Mouse (Mus musculus): ENCODE results near the gene Pik3cd.

Pik3cd gene

DNA sequence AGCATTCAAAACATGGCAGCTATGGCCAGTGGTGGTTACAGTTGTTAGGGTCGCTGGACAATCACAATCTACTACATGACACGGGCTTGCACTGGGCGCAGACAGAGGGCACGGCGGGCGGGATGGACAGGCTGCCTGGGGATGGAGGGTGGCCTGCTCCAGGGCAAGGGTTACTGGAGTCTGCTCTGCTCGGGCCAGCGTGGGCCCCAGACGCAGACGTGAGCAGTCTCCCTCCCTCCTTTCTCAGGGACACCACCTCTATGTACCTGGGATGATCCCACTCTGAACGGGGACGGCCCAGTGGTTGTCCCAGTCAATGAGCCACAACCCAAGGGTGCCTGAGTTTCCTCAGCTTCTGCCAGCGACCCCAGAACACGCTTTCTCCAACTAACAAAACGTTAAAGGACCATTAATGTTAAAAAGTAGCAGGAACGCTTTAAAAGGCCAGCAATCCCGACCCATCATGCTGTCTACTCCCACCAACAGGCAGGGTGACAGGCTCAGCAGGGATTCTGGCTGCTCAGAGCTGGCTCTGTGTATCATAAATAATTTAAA, 22.6 kb upstream of the Pik3cd start:
- DNase-seq (ENCODE audit: low read depth, low spot score): no peak

GRCm38 (mm10) chr4:149723855-149724731, 21.7 kb upstream of the Pik3cd start:
- peak; percentile 58 for DNase-seq (ENCODE audit: low read depth, low spot score)

DNA sequence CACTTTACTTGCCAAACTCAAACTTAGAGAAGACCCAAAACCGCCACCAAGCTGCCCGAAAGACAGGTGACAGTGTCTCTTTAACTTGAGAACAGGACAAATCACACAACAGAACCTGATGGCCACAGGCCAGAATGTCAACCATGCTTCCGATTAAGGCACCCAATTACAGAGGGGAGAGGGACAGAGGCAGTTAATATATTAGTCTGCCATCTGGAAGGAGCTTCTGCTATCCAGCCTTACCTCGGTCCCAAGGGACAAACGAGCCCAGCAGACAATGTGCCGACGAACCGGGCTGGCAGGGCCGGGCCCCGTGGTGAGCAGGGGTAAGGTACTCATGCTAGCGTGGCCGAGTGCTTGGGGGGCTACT, 20.6 kb upstream of the Pik3cd start:
- DNase-seq (ENCODE audit: low read depth, low spot score): no peak

DNA sequence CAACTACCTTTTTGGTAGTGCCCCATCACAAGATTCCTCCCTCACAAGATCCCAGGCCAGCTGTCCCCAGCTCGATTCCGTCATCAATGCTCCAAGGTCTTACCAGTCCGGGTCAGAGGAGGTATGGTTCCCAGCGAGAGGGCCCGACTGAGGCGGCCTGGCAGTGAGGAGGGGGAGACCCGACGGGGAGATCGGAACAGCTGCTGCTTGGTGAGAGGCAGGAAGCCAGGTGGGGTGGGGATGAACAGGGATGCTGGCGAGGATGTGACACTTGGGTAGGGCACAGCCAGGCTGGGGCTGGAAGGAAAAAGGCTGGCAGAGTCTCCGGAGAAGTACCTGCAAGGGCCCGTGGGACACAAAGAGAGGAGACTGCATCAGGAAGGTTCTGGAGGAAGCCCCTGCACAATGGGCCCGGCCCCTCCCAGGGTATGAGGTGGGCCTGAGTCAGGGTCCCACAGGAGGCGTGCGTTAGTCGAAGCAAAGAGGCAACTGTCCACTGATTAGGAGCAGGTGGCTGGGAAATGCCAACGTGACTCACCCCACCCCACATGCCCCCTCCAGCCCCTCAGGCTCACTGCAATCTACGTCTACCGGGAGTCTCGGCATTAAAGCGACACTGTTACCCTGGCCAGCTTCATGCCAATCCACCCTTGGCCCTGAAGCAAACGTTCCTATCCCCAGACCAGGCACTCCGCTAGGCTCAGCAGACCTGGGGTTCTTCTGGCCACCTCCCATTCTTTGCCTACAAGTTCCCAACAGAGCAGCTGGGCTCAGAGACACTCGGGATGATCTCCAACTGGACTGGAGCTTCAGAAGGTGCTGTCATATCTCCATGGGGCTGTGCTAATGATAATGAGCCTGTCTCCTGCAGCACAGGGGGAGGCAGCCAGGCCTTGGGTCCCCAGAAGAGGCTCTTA, 20.0 kb upstream of the Pik3cd start:
- DNase-seq (ENCODE audit: low read depth, low spot score): peak; percentile 65

DNA sequence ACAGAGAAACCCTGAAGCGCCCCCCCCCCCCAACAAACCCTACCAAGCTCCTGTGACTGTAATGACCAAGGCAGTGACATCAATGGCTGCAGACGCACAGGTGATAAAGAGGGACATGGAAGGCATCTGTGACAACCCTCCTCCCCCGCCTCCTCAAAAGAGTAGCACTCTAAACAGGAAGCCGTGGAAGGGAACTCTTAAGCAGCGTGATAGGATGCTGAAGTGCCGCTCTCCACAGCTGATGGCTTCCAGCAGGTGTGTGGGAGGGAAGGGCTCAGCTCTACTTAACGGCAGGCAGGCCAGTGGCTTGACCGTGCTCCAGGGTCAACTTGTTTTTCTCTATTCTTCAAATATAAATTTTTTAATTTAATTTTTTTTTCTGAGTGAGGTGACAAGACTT, 18.8 kb upstream of the Pik3cd start:
- DNase-seq (ENCODE audit: low read depth, low spot score): no peak

GRCm38 (mm10) chr4:149719686-149720085, 17.3 kb upstream of the Pik3cd start:
- peak; percentile 48 for DNase-seq (ENCODE audit: low read depth, low spot score)

GRCm38 (mm10) chr4:149714542-149714941, 12.2 kb upstream of the Pik3cd start:
- no peak for DNase-seq (ENCODE audit: low read depth, low spot score)

DNA sequence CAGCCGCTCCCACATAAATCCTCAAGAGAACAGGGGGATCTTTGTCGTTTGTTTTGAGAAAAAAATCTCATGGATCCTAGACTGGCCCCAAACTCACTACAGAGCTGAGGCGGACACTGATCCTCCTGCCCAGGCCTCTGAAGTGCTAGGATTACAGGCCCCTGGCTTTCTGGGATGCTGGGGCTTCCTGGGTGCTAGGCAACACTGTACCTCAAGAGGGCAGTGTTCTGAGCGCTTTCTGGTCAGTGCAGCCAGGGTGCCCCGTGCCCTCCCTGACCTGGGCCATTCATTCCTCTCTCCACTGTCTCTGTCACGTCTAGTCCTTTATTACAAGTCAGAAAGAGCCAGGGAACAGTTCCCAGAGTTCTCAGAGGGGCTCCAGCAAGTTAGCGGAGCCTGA, 9.6 kb upstream of the Pik3cd start:
- DNase-seq (ENCODE audit: low read depth, low spot score): no peak

- no peak for DNase-seq (ENCODE audit: low read depth, low spot score)
These were observed 9.1 kb upstream of the Pik3cd start for GRCm38 (mm10) chr4:149711485-149711884.

DNA sequence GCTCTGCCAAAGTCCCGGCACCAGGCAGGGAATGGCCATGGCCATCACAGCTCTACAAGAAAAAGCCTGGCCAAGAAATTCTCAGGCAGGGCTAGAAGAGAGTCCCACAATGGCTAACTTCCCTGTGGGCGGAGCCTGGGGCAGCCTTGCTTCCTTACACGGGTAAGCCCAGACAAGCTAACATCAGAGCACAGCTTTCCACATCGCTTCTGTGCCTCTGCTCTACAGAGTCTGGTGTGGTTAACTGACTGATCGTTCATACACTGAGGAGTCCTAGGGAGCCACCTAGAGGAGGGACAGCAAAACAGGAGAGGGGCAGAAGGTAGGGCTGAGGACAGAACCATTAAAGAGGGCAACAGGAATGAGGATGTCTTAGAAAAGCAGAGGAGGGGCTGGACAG, 8.1 kb upstream of the Pik3cd start:
- peak; percentile 89 for DNase-seq (ENCODE audit: low read depth, low spot score)

- no peak for DNase-seq (ENCODE audit: low read depth, low spot score)
These were observed 3.6 kb upstream of the Pik3cd start for GRCm38 (mm10) chr4:149705941-149706340.

- no peak for DNase-seq (ENCODE audit: low read depth, low spot score)
These were observed 2.9 kb upstream of the Pik3cd start for GRCm38 (mm10) chr4:149705298-149705697.

DNA sequence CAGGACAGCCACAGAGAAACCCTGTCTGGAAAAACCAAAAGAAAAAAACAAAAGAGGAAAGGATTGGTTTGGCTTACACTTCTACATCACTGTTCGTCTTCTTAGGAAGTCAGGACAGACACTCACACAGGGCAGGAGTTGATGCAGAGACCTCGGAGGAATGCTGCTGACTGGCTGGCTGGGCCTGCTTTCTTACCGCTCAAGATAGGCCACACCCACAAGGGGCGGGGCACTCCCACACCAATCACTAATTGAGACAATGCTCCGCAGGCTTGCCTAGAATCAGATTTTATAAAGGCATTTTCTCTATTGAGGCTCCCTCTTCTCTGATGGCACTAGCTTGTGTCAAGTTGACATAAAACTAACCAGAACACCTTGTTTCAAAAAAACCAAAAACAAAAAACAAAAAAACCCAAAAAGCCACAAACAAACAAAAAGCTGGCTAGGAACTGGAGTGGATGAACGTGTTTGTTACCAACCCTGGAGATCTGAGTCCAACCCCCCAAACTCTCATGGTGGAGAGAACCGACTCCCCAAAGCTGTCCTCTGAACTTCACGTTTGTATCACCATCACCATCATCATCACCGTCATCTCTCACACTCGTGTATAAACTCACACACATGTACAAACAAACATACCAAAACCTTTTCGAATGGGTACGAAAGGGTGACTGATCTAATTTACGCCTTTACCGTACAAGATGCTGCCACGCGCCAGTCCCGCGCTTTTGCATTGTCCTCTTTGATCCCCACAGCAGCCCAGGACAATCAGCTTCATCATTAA, 753 bp downstream of the Pik3cd start:
- DNase-seq (ENCODE audit: low read depth, low spot score): no peak

- DNase-seq (ENCODE audit: low read depth, low spot score): no peak
These were observed 2.4 kb downstream of the Pik3cd start for GRCm38 (mm10) chr4:149699953-149700352.

- DNase-seq (ENCODE audit: low read depth, low spot score): no peak
These were observed 4.1 kb downstream of the Pik3cd start for GRCm38 (mm10) chr4:149698197-149698821.

DNA sequence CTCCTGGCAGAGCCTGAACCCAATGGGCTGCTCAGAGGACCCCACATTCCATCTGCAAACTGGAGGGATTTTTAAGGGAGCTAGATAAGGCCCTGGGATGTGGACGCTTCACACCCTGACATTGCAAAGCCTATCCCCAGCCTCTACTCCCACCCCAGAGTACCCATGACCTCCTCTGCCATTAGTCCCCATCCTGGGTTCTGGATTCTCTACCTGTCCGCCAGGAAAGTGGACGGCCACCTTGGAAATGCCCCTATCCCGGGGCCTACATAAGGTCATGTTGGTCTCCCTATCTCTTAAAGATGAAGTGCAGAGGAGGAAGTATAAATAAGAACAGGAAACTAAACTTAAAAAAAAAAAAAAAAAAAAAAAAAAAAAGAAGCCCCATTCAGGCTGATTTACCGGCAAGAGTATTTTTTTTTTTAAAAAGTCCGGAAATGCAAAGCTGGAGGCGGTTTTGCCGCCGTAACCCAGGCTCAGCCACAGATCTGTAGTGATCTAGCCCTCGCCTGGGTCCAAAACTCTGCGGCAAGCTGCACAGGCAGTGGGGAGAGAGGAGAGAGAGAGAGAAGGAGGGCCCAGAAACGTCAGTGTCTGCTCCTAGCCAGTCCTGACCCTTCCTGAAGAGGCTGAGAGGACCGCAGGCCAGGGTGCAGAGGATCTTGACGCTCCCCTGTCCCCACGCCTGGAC, 4.7 kb downstream of the Pik3cd start:
- DNase-seq (ENCODE audit: low read depth, low spot score): no peak

DNA sequence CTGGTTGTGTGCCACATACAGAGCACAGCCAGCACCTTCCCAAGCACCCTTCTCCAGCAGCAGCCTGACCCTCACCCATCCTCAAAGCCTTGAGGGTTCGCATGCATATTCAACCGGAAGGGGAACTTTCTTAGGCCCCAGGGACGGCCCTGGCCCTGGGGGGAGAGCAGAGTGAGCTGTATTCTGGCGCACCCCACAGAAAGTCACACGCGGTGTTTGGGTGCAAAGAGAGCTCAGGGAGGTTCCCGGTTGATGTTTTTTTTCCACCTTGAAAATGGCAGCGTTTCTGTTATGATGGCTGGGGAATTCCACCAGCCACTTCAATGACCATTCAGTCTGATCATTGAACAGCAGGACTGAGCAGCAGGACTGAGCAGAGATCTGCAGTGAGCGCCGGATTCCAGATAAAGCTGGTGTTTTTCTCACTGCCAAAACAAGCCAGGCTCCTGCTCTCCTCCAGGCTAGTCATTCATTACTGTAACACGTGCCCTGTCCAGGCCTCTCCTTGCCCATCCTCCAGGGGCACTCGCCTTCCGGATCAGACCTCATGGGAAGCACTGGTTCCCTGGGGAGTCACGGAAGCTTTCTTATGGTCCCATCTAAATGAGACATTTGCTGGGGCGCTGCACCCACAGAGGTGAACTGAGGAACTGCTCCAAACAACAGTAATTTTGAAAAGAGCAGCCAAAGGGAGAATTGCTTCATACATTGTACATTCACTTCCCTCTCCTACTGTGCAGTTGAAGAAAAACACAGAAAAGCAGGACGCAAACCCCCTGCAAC, 6.0 kb downstream of the Pik3cd start:
- DNase-seq (ENCODE audit: low read depth, low spot score): no peak

DNA sequence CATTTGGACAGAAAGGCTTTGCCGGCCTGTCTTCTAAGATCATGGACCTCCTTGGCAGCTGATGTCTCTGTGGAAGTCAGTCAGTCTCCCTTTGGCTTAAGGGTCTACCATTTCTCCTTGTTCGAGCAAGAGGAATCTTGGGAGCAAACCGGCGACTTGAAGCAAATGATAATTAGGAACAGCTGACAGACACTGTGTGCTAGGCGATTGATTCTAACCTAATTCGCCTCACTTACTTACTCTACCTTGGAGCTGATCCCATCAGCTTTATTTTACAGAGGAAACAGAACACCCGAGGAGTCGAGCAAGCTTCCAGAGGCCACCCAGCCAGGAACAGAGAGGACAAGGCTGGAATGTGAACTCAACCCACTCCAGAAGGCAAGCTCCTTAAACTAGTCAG, 11.0 kb downstream of the Pik3cd start:
- DNase-seq (ENCODE audit: low read depth, low spot score): no peak

DNA sequence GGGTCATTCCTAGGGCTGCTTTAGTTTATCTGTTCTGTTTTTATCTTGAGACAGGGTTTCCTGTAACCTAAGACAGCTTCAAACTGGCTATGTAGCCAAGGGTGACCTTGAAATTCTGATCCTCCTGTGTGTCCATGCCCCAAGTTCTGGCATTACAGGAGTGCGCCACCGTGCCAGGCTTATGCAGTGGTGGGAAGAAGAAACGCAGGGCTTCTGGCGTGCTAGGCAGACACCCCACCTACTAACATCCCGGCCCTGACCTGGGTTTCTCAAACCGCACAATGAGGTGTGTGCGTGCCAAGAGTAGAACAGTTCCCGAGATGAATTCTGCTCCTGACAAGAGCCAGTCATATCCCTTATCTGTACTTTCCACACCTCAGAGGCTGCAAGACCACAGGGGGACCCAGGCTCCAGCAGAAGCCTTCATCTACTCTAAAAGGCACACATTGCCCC, 11.5 kb downstream of the Pik3cd start:
- DNase-seq (ENCODE audit: low read depth, low spot score): no peak

Data from 3T3-L1 (cell line).